Mouse (Mus musculus) B cell, adult (primary cell): ENCODE results near the gene Slc28a3. TPM values are rescaled to one million over a fixed set of nuclear protein-coding genes. Genes with fewer than 3 reads are reported as not detected.

Experiments used
- total RNA-seq: library from RNA; stranded (reverse); gene quantifications from 4 replicates; pipeline ENCODE4 v1.2.4, GENCODE M21; 2023; ENCODE audit not compliant: inconsistent age

Gene Slc28a3
- 0.10 to 0.12 TPM in 2 of 4 replicates, not detected in the others for total RNA-seq

GRCm38 (mm10) chr13:58610716-58611115 is at the start of gene Slc28a3:
Gene Slc28a3 (minus strand): TSS chr13:58610877.

Other genes with a start within 250 kb of the Slc28a3 start
- 12.4 to 14.5 TPM (median 13.1 TPM) in 4 replicates for gene 2210016F16Rik, start 225.7 kb downstream of the Slc28a3 start, total RNA-seq
- 50.2 to 54.6 TPM (median 52.7 TPM) in 4 replicates for gene Rmi1, start 208.6 kb downstream of the Slc28a3 start, total RNA-seq
- 1,294 to 1,357 TPM (median 1,337 TPM) in 4 replicates for gene Hnrnpk, start 207.5 kb downstream of the Slc28a3 start, total RNA-seq
- gene Ntrk2, start 195.7 kb upstream of the Slc28a3 start, total RNA-seq, result not detected in 4 replicates